ENCODE assay signal across 8 mouse cellular contexts in genomic region chr8:107435962-107436831, GRCm38 (mm10). TPM values are rescaled to one million over a fixed set of nuclear protein-coding genes. Genes with fewer than 3 reads are reported as not detected.
DNase-seq lines count a peak whose midpoint lies in the region; ATAC-seq and TF ChIP-seq lines count a peak whose summit lies in the region.

Gene Wwp2 (plus strand): TSS chr8:107436365.

- peak; percentile 85 for DNase-seq in MEL (ENCODE audit: low read depth, low spot score)
- peak; percentile 74 for DNase-seq in cerebellum, adult 9-10 months
- peak; percentile 39 to 69 for DNase-seq in frontal cortex, adult 2 months (ENCODE audit: extremely low spot score in 1 of 2, low spot score in 1 of 2)
- peak; percentile 87 for DNase-seq in hindbrain, embryonic 10.5 days (ENCODE audit: low spot score)
- DNase-seq in layer of hippocampus, adult 9-10 months (ENCODE audit: low spot score) = peak; percentile 61
- peak; percentile 87 for DNase-seq in thymus, postnatal 0 days (ENCODE audit: low spot score)

- no peak for TF ChIP-seq RAD21 in MEL (IDR thresholded peaks at IDR 0.05; ENCODE audit: low read depth, low read length)

- peak; percentile 90 for ATAC-seq in lung, embryonic 15.5 days (ENCODE audit: borderline replicate concordance, extremely low read depth, low FRiP score, low TSS enrichment)

- peaks cover 6% of the 10 kb centered on the region; the same call in 1 of the 2 replicates for H3K79me2 ChIP-seq in MEL (ENCODE audit: control insufficient read depth, insufficient read depth, low read length, poor library complexity)

- H3K36me3 ChIP-seq in MEL (ENCODE audit: control insufficient read depth in 1 of 2, insufficient read depth in 2 of 2, low read length in 2 of 2) = peaks cover 0 to 11% of the 10 kb centered on the region in 2 experiments; a peak in 2 of 4 replicates
- peaks cover 3% of the 10 kb centered on the region; the same call in 1 of the 2 replicates for H3K36me3 ChIP-seq in hindbrain, embryonic 10.5 days
- no peaks in the 10 kb centered on the region for H3K36me3 ChIP-seq in lung, embryonic 15.5 days

- peaks cover 3 to 14% of the 10 kb centered on the region in 2 experiments for H3K4me1 ChIP-seq in MEL (ENCODE audit: control insufficient read depth in 1 of 2, insufficient read depth in 2 of 2, low read length in 2 of 2)
- H3K4me1 ChIP-seq in hindbrain, embryonic 10.5 days (replicated peaks) = peaks cover 18% of the 10 kb centered on the region
- H3K4me1 ChIP-seq in lung, embryonic 15.5 days = peaks cover 9% of the 10 kb centered on the region; the same call in 1 of the 2 replicates
- peaks cover 7% of the 10 kb centered on the region for H3K4me1 ChIP-seq in olfactory bulb, adult 2 months (ENCODE audit: control insufficient read depth, insufficient read depth, low read length)

- under 1% methylated on average over 81 of the region's 81 CpGs for WGBS in hindbrain, embryonic 10.5 days
- WGBS in lung, embryonic 15.5 days = under 1% methylated on average over 58 of the region's 81 CpGs
- WGBS in olfactory bulb, adult 2 months = under 1% methylated on average over 65 of the region's 81 CpGs

- no peaks in the 10 kb centered on the region for H3K27me3 ChIP-seq in MEL (ENCODE audit: control insufficient read depth in 1 of 2, insufficient read depth in 2 of 2, low read length in 2 of 2)
- H3K27me3 ChIP-seq in hindbrain, embryonic 10.5 days (ENCODE audit: insufficient read depth, poor library complexity, severe bottlenecking) = no peaks in the 10 kb centered on the region
- no peaks in the 10 kb centered on the region for H3K27me3 ChIP-seq in lung, embryonic 15.5 days

- TF ChIP-seq POLR2A in MEL (IDR thresholded peaks at IDR 0.05; ENCODE audit: control insufficient read depth in 1 of 2, insufficient read depth in 1 of 2, low read depth in 1 of 2, low read length in 2 of 2, poor library complexity in 1 of 2) = peak; percentile 51 to 85
- TF ChIP-seq POLR2A in olfactory bulb, adult 2 months (IDR thresholded peaks at IDR 0.05; ENCODE audit: insufficient read depth, low read depth, low read length) = peak; percentile 68

- H3K4me2 ChIP-seq in lung, embryonic 15.5 days = peak within 1 kb of the TSS; percentile 77

- H3K27ac ChIP-seq in MEL (ENCODE audit: control insufficient read depth, low read depth, low read length) = peak within 1 kb of the TSS; percentile 90
- H3K27ac ChIP-seq in hindbrain, embryonic 10.5 days = peak within 1 kb of the TSS; percentile 94
- H3K27ac ChIP-seq in lung, embryonic 15.5 days = peak within 1 kb of the TSS; percentile 87
- peak within 1 kb of the TSS; percentile 6; the same call in 1 of the 2 replicates for H3K27ac ChIP-seq in olfactory bulb, adult 2 months (ENCODE audit: insufficient read depth, low read depth, low read length)

- no peak for TF ChIP-seq EP300 in MEL (IDR thresholded peaks at IDR 0.05; ENCODE audit: low read depth in 1 of 2, low read length in 2 of 2)

- H3K9ac ChIP-seq in MEL (ENCODE audit: control insufficient read depth, low read depth, low read length, poor library complexity, severe bottlenecking) = peak within 1 kb of the TSS; percentile 97
- peak within 1 kb of the TSS; percentile 86 for H3K9ac ChIP-seq in lung, embryonic 15.5 days

- no peak for TF ChIP-seq CTCF in MEL (IDR thresholded peaks at IDR 0.05 in 2 of 3, conservative IDR thresholded peaks at IDR 0.05 in 1 of 3; ENCODE audit: control insufficient read depth in 1 of 3, insufficient read depth in 1 of 3, low read depth in 2 of 3, low read length in 3 of 3, poor library complexity in 1 of 3, severe bottlenecking in 1 of 3)
- TF ChIP-seq CTCF in olfactory bulb, adult 2 months (IDR thresholded peaks at IDR 0.05; ENCODE audit: insufficient read depth, low read depth, low read length) = no peak

- no peaks in the 10 kb centered on the region for H3K9me3 ChIP-seq in MEL (replicated peaks; ENCODE audit: insufficient read depth, low read length)
- H3K9me3 ChIP-seq in hindbrain, embryonic 10.5 days = no peaks in the 10 kb centered on the region
- no peaks in the 10 kb centered on the region for H3K9me3 ChIP-seq in lung, embryonic 15.5 days

- peak within 1 kb of the TSS; percentile 91 for H3K4me3 ChIP-seq in MEL (ENCODE audit: control insufficient read depth in 1 of 2, insufficient read depth in 1 of 2, low read depth in 2 of 2, low read length in 2 of 2)
- peak within 1 kb of the TSS; percentile 89 for H3K4me3 ChIP-seq in hindbrain, embryonic 10.5 days
- peak within 1 kb of the TSS; percentile 74 for H3K4me3 ChIP-seq in lung, embryonic 15.5 days
- peak within 1 kb of the TSS; percentile 99 for H3K4me3 ChIP-seq in olfactory bulb, adult 2 months (ENCODE audit: insufficient read depth, low read depth, low read length)

TF ChIP-seq in MEL, 35 proteins besides CTCF, POLR2A, EP300 and RAD21:
- TF ChIP-seq RCOR1 (IDR thresholded peaks at IDR 0.05; ENCODE audit: low read depth, low read length) (no peak), MYC (IDR thresholded peaks at IDR 0.05; ENCODE audit: low read depth, low read length) (no peak), MEF2A (IDR thresholded peaks at IDR 0.05; ENCODE audit: extremely low read depth, insufficient replicate concordance, low read depth, low read length, poor library complexity, severe bottlenecking) (no peak), GATA1 (IDR thresholded peaks at IDR 0.05; ENCODE audit: low read depth, low read length) (no peak), HCFC1 (IDR thresholded peaks at IDR 0.05; ENCODE audit: low read depth, low read length) (peak; percentile 81), MYB (IDR thresholded peaks at IDR 0.05; ENCODE audit: low read depth, low read length) (no peak), MAFK (IDR thresholded peaks at IDR 0.05; ENCODE audit: borderline replicate concordance, low read depth, low read length) (no peak), TBP (IDR thresholded peaks at IDR 0.05; ENCODE audit: low read depth, low read length) (peak; percentile 22; the same call in 1 of the 2 replicates), CHD1 (IDR thresholded peaks at IDR 0.05; ENCODE audit: low read depth, low read length) (0 out of 2 replicates have a peak, but pooled peaks have one; percentile 16), E2F4 (IDR thresholded peaks at IDR 0.05; ENCODE audit: borderline replicate concordance, low read depth, low read length) (peak; percentile 69; the same call in 1 of the 2 replicates), NELFE (IDR thresholded peaks at IDR 0.05; ENCODE audit: low read depth, low read length) (peak; percentile 51), MAX (IDR thresholded peaks at IDR 0.05; ENCODE audit: low read length) (peak; percentile 80), ETS1 (IDR thresholded peaks at IDR 0.05; ENCODE audit: low read depth, low read length) (no peak), ZKSCAN1 (IDR thresholded peaks at IDR 0.05; ENCODE audit: low read depth, low read length) (no peak), SIN3A (IDR thresholded peaks at IDR 0.05; ENCODE audit: low read length) (peak; percentile 65), ELF1 (IDR thresholded peaks at IDR 0.05; ENCODE audit: low read depth, low read length) (peak; percentile 99), POLR2AphosphoS2 (IDR thresholded peaks at IDR 0.05; ENCODE audit: low read length) (0 out of 2 replicates have a peak, but pooled peaks have one; percentile 39), GABPA (IDR thresholded peaks at IDR 0.05; ENCODE audit: low read depth, low read length) (no peak), UBTF (IDR thresholded peaks at IDR 0.05; ENCODE audit: borderline replicate concordance, insufficient read depth, low read depth, low read length) (no peak), USF2 (IDR thresholded peaks at IDR 0.05; ENCODE audit: borderline replicate concordance in 1 of 2, insufficient read depth in 1 of 2, low read depth in 1 of 2, low read length in 2 of 2) (peak; percentile 82 to 98), POLR2AphosphoS5 (IDR thresholded peaks at IDR 0.05; ENCODE audit: borderline replicate concordance, low read depth, low read length) (no peak), ZNF384 (IDR thresholded peaks at IDR 0.05; ENCODE audit: low read depth, low read length) (no peak), USF1 (IDR thresholded peaks at IDR 0.05; ENCODE audit: low read depth, low read length) (peak; percentile 99), BHLHE40 (IDR thresholded peaks at IDR 0.05; ENCODE audit: borderline replicate concordance, low read depth, low read length) (peak; percentile 78; the same call in 1 of the 2 replicates), SMC3 (IDR thresholded peaks at IDR 0.05; ENCODE audit: low read depth, low read length) (no peak), CHD2 (IDR thresholded peaks at IDR 0.05; ENCODE audit: low read length) (no peak), NRF1 (IDR thresholded peaks at IDR 0.05; ENCODE audit: insufficient read depth, low read depth, low read length, poor library complexity, severe bottlenecking) (peak; percentile 63), KAT2A (conservative IDR thresholded peaks at IDR 0.05; ENCODE audit: low read depth, low read length) (no peak), ZC3H11A (IDR thresholded peaks at IDR 0.05; ENCODE audit: low read depth, low read length) (no peak), MXI1 (IDR thresholded peaks at IDR 0.05; ENCODE audit: low read depth, low read length) (peak; percentile 40; the same call in 1 of the 2 replicates), MAZ (IDR thresholded peaks at IDR 0.05; ENCODE audit: low read depth, low read length) (peak; percentile 12; the same call in 1 of the 2 replicates), TCF12 (IDR thresholded peaks at IDR 0.05; ENCODE audit: low read depth, low read length) (0 out of 2 replicates have a peak, but pooled peaks have one; percentile 47), JUND (IDR thresholded peaks at IDR 0.05; ENCODE audit: low read depth, low read length) (no peak), TAL1 (IDR thresholded peaks at IDR 0.05; ENCODE audit: low read length) (no peak), ZMIZ1 (IDR thresholded peaks at IDR 0.05; ENCODE audit: low read depth, low read length) (no peak; the same call in 1 of the 2 replicates)

RNA-seq across cellular contexts. Expression of gene Wwp2, which starts in this region (rescaled TPM):
- total RNA-seq in MEL (2012; rRNA removed) = 20.5 and 21.8 TPM in 2 replicates
- polyA plus RNA-seq in MEL (2012; ENCODE audit: insufficient read depth in 1 of 2, insufficient read length in 2 of 2, low read depth in 1 of 2, low replicate concordance in 2 of 2, missing spikeins in 1 of 2) = 10 to 100 TPM in 1 of 2 experiments, not detected in 1; 31.5 TPM
- 26.6 and 27.3 TPM in 2 replicates for polyA plus RNA-seq in frontal cortex, adult 2 months (2012; rRNA removed)
- 61.7 and 64.6 TPM in 2 replicates for polyA plus RNA-seq in hindbrain, embryonic 10.5 days (2016; fragmentation: Nextera tagmentation; extraction: Ambion mirVana)
- 50.4 and 54.0 TPM in 2 replicates for polyA plus RNA-seq in lung, embryonic 15.5 days (2015; fragmentation: Nextera tagmentation; extraction: Ambion mirVana)
- polyA plus RNA-seq in olfactory bulb, adult 2 months (2012; ENCODE audit: insufficient read depth, insufficient read length, low replicate concordance, missing spikeins) = 146 TPM in 1 of 2 replicates, not detected in the other
- 65.1 and 75.2 TPM in 2 replicates for polyA plus RNA-seq in thymus, postnatal 0 days (2015; fragmentation: Nextera tagmentation; extraction: Ambion mirVana)

Comparison
In these comparisons a context has a peak if more than half of its experiments do, and no peak if none do; other contexts are left out.
1. Peak in every context shown above with its lines: DNase-seq, ATAC-seq, H3K4me3 ChIP-seq and H3K27ac ChIP-seq.
2. H3K27ac ChIP-seq: peak in every context shown above with its lines; median percentile 94 in hindbrain, embryonic 10.5 days; 90 in MEL; 87 in lung, embryonic 15.5 days; 6 in olfactory bulb, adult 2 months.